Comparison of ENCODE assay signal across 9 mouse cellular contexts in genomic region chr8:13753680-13754079, GRCm38 (mm10). TPM values are rescaled to one million over a fixed set of nuclear protein-coding genes. Genes with fewer than 3 reads are reported as not detected.
A peak's percentile ranks its signal among the peaks of the same experiment; 100 is the strongest.
DNase-seq lines count a peak whose midpoint lies in the region; ATAC-seq and TF ChIP-seq lines count a peak whose summit lies in the region.
"Had no signal": no experiment of that assay in that cellular context is flagged by ENCODE, and none has a peak within 500 bp of the region (broad histone marks: within the 10 kb centered on the region; RNA-seq: fewer than 3 reads in every experiment).

No protein-coding gene starts in this region.

- peak; percentile 89 for TF ChIP-seq CTCF in hindbrain, postnatal 0 days (IDR thresholded peaks at IDR 0.05; ENCODE audit: low read depth)

- peak; percentile 71 for DNase-seq in midbrain, embryonic 10.5 days (ENCODE audit: low spot score)
- peak; percentile 73 for DNase-seq in adrenal gland, adult 2 months
- DNase-seq in embryo, embryonic 11 days, result peak; percentile 78
- peak; percentile 90 for DNase-seq in hindbrain, postnatal 0 days (ENCODE audit: low spot score)
- peak; percentile 86 for DNase-seq in limb, embryonic 11.5 days (ENCODE audit: low spot score)
- DNase-seq in retina, embryonic 14.5 days (ENCODE audit: low spot score), result peak; percentile 87
- peak; percentile 40 for DNase-seq in urinary bladder, adult 2 months (ENCODE audit: low spot score)

- H3K4me3 ChIP-seq in midbrain, embryonic 10.5 days, result no peak overlapping the region
- H3K4me3 ChIP-seq in midbrain, embryonic 15.5 days, result no peak overlapping the region
- H3K4me3 ChIP-seq in hindbrain, postnatal 0 days (ENCODE audit: low read length), result no peak overlapping the region
- H3K4me3 ChIP-seq in limb, embryonic 11.5 days (ENCODE audit: low read depth, low read length), result no peak overlapping the region
- H3K4me3 ChIP-seq: heart, embryonic 15.5 days had no signal

- peaks cover 15% of the 10 kb centered on the region for H3K4me1 ChIP-seq in midbrain, embryonic 10.5 days
- H3K4me1 ChIP-seq in midbrain, embryonic 15.5 days, result peaks cover 15% of the 10 kb centered on the region
- peaks cover 10% of the 10 kb centered on the region for H3K4me1 ChIP-seq in hindbrain, postnatal 0 days (ENCODE audit: insufficient read depth, low read length)
- H3K4me1 ChIP-seq in limb, embryonic 11.5 days (ENCODE audit: control insufficient read depth, insufficient read depth, low read length), result peaks cover 1% of the 10 kb centered on the region; the same call in 1 of the 2 replicates

- no peaks in the 10 kb centered on the region for H3K9me3 ChIP-seq in midbrain, embryonic 10.5 days (replicated peaks)
- H3K9me3 ChIP-seq in midbrain, embryonic 15.5 days, result no peaks in the 10 kb centered on the region
- 0 out of 2 replicates have a peak, but pooled peaks cover 2% of the 10 kb centered on the region for H3K9me3 ChIP-seq in hindbrain, postnatal 0 days (ENCODE audit: low read length)
- no peaks in the 10 kb centered on the region for H3K9me3 ChIP-seq in limb, embryonic 11.5 days (ENCODE audit: control insufficient read depth, low read length)
- H3K9me3 ChIP-seq: heart, embryonic 15.5 days had no signal

- H3K36me3 ChIP-seq in midbrain, embryonic 10.5 days, result no peaks in the 10 kb centered on the region
- H3K36me3 ChIP-seq in midbrain, embryonic 15.5 days (replicated peaks), result no peaks in the 10 kb centered on the region
- H3K36me3 ChIP-seq in hindbrain, postnatal 0 days (ENCODE audit: insufficient read depth, low read length), result no peaks in the 10 kb centered on the region
- no peaks in the 10 kb centered on the region for H3K36me3 ChIP-seq in limb, embryonic 11.5 days (ENCODE audit: control insufficient read depth, insufficient read depth, low read length)
- H3K36me3 ChIP-seq: heart, embryonic 15.5 days had no signal

- H3K27me3 ChIP-seq in midbrain, embryonic 10.5 days (ENCODE audit: low read depth, poor library complexity, severe bottlenecking), result no peaks in the 10 kb centered on the region
- H3K27me3 ChIP-seq in midbrain, embryonic 15.5 days (replicated peaks), result no peaks in the 10 kb centered on the region
- H3K27me3 ChIP-seq in hindbrain, postnatal 0 days (ENCODE audit: insufficient read depth, low read length), result no peaks in the 10 kb centered on the region
- H3K27me3 ChIP-seq in limb, embryonic 11.5 days (ENCODE audit: control insufficient read depth, insufficient read depth, low read length), result no peaks in the 10 kb centered on the region
- H3K27me3 ChIP-seq: heart, embryonic 15.5 days had no signal

- H3K27ac ChIP-seq in midbrain, embryonic 10.5 days (replicated peaks), result no peak overlapping the region
- H3K27ac ChIP-seq in midbrain, embryonic 15.5 days, result no peak overlapping the region
- H3K27ac ChIP-seq in hindbrain, postnatal 0 days, result no peak overlapping the region
- H3K27ac ChIP-seq in limb, embryonic 11.5 days (replicated peaks; ENCODE audit: low read depth, low read length), result no peak overlapping the region
- H3K27ac ChIP-seq: heart, embryonic 15.5 days had no signal

- no peak for ATAC-seq in midbrain, embryonic 15.5 days (replicated peaks)
- ATAC-seq in hindbrain, postnatal 0 days, result no peak
- no peak for ATAC-seq in limb, embryonic 11.5 days (ENCODE audit: insufficient number of reproducible peaks, low FRiP score, low TSS enrichment, low read depth)

- no peak overlapping the region for H3K9ac ChIP-seq in midbrain, embryonic 15.5 days
- H3K9ac ChIP-seq in hindbrain, postnatal 0 days (replicated peaks; ENCODE audit: low read length), result no peak overlapping the region
- no peak overlapping the region for H3K9ac ChIP-seq in limb, embryonic 11.5 days (ENCODE audit: low read length)
- H3K9ac ChIP-seq: heart, embryonic 15.5 days had no signal

- no peak overlapping the region for H3K4me2 ChIP-seq in midbrain, embryonic 15.5 days
- no peak overlapping the region for H3K4me2 ChIP-seq in hindbrain, postnatal 0 days (ENCODE audit: low read depth, low read length)
- no peak overlapping the region for H3K4me2 ChIP-seq in limb, embryonic 11.5 days (ENCODE audit: low read depth, severe bottlenecking)
- H3K4me2 ChIP-seq: heart, embryonic 15.5 days had no signal

- WGBS in midbrain, embryonic 10.5 days, result 27% methylated on average over 2 of the region's 2 CpGs
- 24% methylated on average over 2 of the region's 2 CpGs for WGBS in midbrain, embryonic 15.5 days
- WGBS in hindbrain, postnatal 0 days, result 18% methylated on average over 2 of the region's 2 CpGs
- 18% methylated on average over 2 of the region's 2 CpGs for WGBS in limb, embryonic 11.5 days

RNA-seq across cellular contexts. Expression of gene Cdc16, which starts 3.8 kb away (rescaled TPM):
- 226 and 229 TPM in 2 replicates for polyA plus RNA-seq in midbrain, embryonic 10.5 days (2016; fragmentation: Nextera tagmentation; extraction: Ambion mirVana)
- polyA plus RNA-seq in midbrain, embryonic 15.5 days (2015; fragmentation: Nextera tagmentation; extraction: Ambion mirVana), result 161 and 162 TPM in 2 replicates
- 10 to 100 TPM; 51.0 to 57.0 TPM for total RNA-seq in adrenal gland, adult 2 months (2021)
- 27.5 and 28.8 TPM in 2 replicates for polyA plus RNA-seq in adrenal gland, adult 2 months (2012; rRNA removed)
- total RNA-seq in hindbrain, postnatal 0 days (2014; rRNA removed), result 97.7 and 130 TPM in 2 replicates
- polyA plus RNA-seq in hindbrain, postnatal 0 days (2015; fragmentation: Nextera tagmentation; extraction: Ambion mirVana), result 99.9 and 103 TPM in 2 replicates
- polyA plus RNA-seq in limb, embryonic 11.5 days (2014; fragmentation: Nextera tagmentation; extraction: Ambion mirVana), result 246 and 251 TPM in 2 replicates
- polyA plus RNA-seq in urinary bladder, adult 2 months (2012; rRNA removed), result 62.2 and 65.9 TPM in 2 replicates

RNA-seq across cellular contexts. Expression of gene Upf3a, which starts 31.7 kb away (rescaled TPM):
- 38.4 and 42.0 TPM in 2 replicates for polyA plus RNA-seq in midbrain, embryonic 10.5 days (2016; fragmentation: Nextera tagmentation; extraction: Ambion mirVana)
- polyA plus RNA-seq in midbrain, embryonic 15.5 days (2015; fragmentation: Nextera tagmentation; extraction: Ambion mirVana), result 39.2 and 44.0 TPM in 2 replicates
- total RNA-seq in adrenal gland, adult 2 months (2021), result 10 to 100 TPM; 27.7 to 28.3 TPM
- 4.1 and 5.8 TPM in 2 replicates for polyA plus RNA-seq in adrenal gland, adult 2 months (2012; rRNA removed)
- 14.7 and 20.6 TPM in 2 replicates for total RNA-seq in hindbrain, postnatal 0 days (2014; rRNA removed)
- polyA plus RNA-seq in hindbrain, postnatal 0 days (2015; fragmentation: Nextera tagmentation; extraction: Ambion mirVana), result 44.9 and 51.3 TPM in 2 replicates
- 43.7 and 46.2 TPM in 2 replicates for polyA plus RNA-seq in limb, embryonic 11.5 days (2014; fragmentation: Nextera tagmentation; extraction: Ambion mirVana)
- 21.3 and 24.7 TPM in 2 replicates for polyA plus RNA-seq in urinary bladder, adult 2 months (2012; rRNA removed)

RNA-seq across cellular contexts. Expression of gene Cfap97d2, which starts 48.0 kb away (rescaled TPM):
- polyA plus RNA-seq in midbrain, embryonic 10.5 days (2016; fragmentation: Nextera tagmentation; extraction: Ambion mirVana), result 0.68 and 1.4 TPM in 2 replicates
- polyA plus RNA-seq in midbrain, embryonic 15.5 days (2015; fragmentation: Nextera tagmentation; extraction: Ambion mirVana), result 1.7 and 2.3 TPM in 2 replicates
- not detected for total RNA-seq in adrenal gland, adult 2 months (2021)
- polyA plus RNA-seq in adrenal gland, adult 2 months (2012; rRNA removed), result 0.13 and 0.45 TPM in 2 replicates
- total RNA-seq in hindbrain, postnatal 0 days (2014; rRNA removed), result 0.54 and 0.84 TPM in 2 replicates
- 1.8 TPM in 2 replicates for polyA plus RNA-seq in hindbrain, postnatal 0 days (2015; fragmentation: Nextera tagmentation; extraction: Ambion mirVana)
- 0.14 TPM in 1 of 2 replicates, not detected in the other for polyA plus RNA-seq in limb, embryonic 11.5 days (2014; fragmentation: Nextera tagmentation; extraction: Ambion mirVana)
- 0.11 and 0.27 TPM in 2 replicates for polyA plus RNA-seq in urinary bladder, adult 2 months (2012; rRNA removed)
- polyA plus RNA-seq: heart, embryonic 15.5 days had no signal

Comparison
In these comparisons a context has a peak if more than half of its experiments do, and no peak if none do; other contexts are left out.
1. DNase-seq: peak in every context shown above with its lines; median percentile 90 in hindbrain, postnatal 0 days; 87 in retina, embryonic 14.5 days; 86 in limb, embryonic 11.5 days; 78 in embryo, embryonic 11 days; 73 in adrenal gland, adult 2 months; 71 in midbrain, embryonic 10.5 days; 40 in urinary bladder, adult 2 months.